Mouse (Mus musculus) intestine, postnatal 0 days (tissue): ENCODE data around the gene Scaf8. TPM values are rescaled to one million over a fixed set of nuclear protein-coding genes. Genes with fewer than 3 reads are reported as not detected.
A peak's percentile ranks its signal among the peaks of the same experiment; 100 is the strongest.

ENCODE experiments used
- ATAC-seq: fragments of 200-750 bp; cut with Nextera tagmentation; 2 replicates; pipeline ENCODE4 v1.8.0; 2017; ENCODE audit warnings: mild to moderate bottlenecking, moderate TSS enrichment, moderate library complexity
- H3K27ac ChIP-seq: fragments of 300-500 bp; sonication (generic); 2 replicates; pipeline ENCODE4 v1.5.1; 2014; ENCODE audit warnings: mild to moderate bottlenecking, low read depth, low read length, moderate library complexity
- H3K27me3 ChIP-seq: fragments of 300-500 bp; sonication (generic); replicated peaks from 2 replicates; pipeline ENCODE4 v1.6.1; 2014; ENCODE audit warnings: low read length, mixed read lengths; ENCODE audit not compliant: control insufficient read depth, insufficient read depth
- H3K36me3 ChIP-seq: fragments of 300-500 bp; sonication (generic); 2 replicates; pipeline ENCODE4 v1.6.1; 2014; ENCODE audit warnings: mild to moderate bottlenecking, moderate library complexity; ENCODE audit not compliant: control insufficient read depth, insufficient read depth
- H3K4me1 ChIP-seq: fragments of 300-500 bp; sonication (generic); replicated peaks from 2 replicates; pipeline ENCODE4 v1.6.1; 2014; ENCODE audit warnings: antibody characterized with exemption, low read length, mixed read lengths; ENCODE audit not compliant: control insufficient read depth, insufficient read depth
- H3K4me2 ChIP-seq: fragments of 300-500 bp; sonication (generic); replicated peaks from 2 replicates; pipeline ENCODE4 v1.6.1; 2014; ENCODE audit warnings: low read depth, mild to moderate bottlenecking, moderate library complexity
- H3K4me3 ChIP-seq: fragments of 300-500 bp; sonication (generic); 2 replicates; pipeline ENCODE4 v1.5.1; 2014; ENCODE audit warnings: low read depth, low read length
- H3K9ac ChIP-seq: fragments of 300-500 bp; sonication (generic); 2 replicates; pipeline ENCODE4 v1.6.1; 2014; ENCODE audit warnings: mild to moderate bottlenecking, low read depth, low read length
- H3K9me3 ChIP-seq: fragments of 300-500 bp; sonication (generic); 2 replicates; pipeline ENCODE4 v1.6.1; 2016; ENCODE audit warnings: mixed run types; ENCODE audit not compliant: control insufficient read depth
- CTCF ChIP-seq: sonication (generic); IDR thresholded peaks from 2 replicates; pipeline ENCODE4 v1.5.1; 2016; ENCODE audit warnings: low read depth, mild to moderate bottlenecking, control low read depth, antibody characterized with exemption, moderate library complexity
- WGBS: fragments of 180-500 bp; shearing (Covaris S2); extraction: QIAGEN DNeasy Blood & Tissue Kit; methylation state at CpG from one replicate; pipeline ENCODE4 v1.1.7; 2014; 5-methylcytosine and 5-hydroxymethylcytosine counted together
- polyA plus RNA-seq: library from polyadenylated mRNA; unstranded; fragments of >200 nt; fragmentation: Nextera tagmentation; extraction: Ambion mirVana; gene quantifications from 2 replicates; pipeline ENCODE4 v1.2.1, GENCODE M21; 2015

The Scaf8 gene
- polyA plus RNA-seq, 1 experiment from 2014 or later: 8.3 TPM

GRCm38 (mm10) chr17:3212886-3213285 is 98.1 kb downstream of the Scaf8 start:
- H3K9ac ChIP-seq: no peak overlapping the region
- ATAC-seq: no peak
- no peak for TF ChIP-seq CTCF
- no peak overlapping the region for H3K4me2 ChIP-seq
- WGBS: 94% methylated on average over 10 of the region's 10 CpGs
- H3K27me3 ChIP-seq: no peaks in the 10 kb centered on the region
- no peak overlapping the region for H3K27ac ChIP-seq
- H3K36me3 ChIP-seq: peaks cover 40% of the 10 kb centered on the region
- no peak overlapping the region for H3K4me3 ChIP-seq
- H3K9me3 ChIP-seq: no peaks in the 10 kb centered on the region
- H3K4me1 ChIP-seq: no peaks in the 10 kb centered on the region

- Histone ChIP-seq H3K36me3 (peaks cover 36% of the 10 kb centered on the region), H3K4me1 (no peaks in the 10 kb centered on the region), H3K4me2 (no peak overlapping the region), H3K27me3 (no peaks in the 10 kb centered on the region), H3K4me3 (no peak overlapping the region), H3K27ac (no peak overlapping the region; the same call in 1 of the 2 replicates), H3K9me3 (no peaks in the 10 kb centered on the region), H3K9ac (no peak overlapping the region)
- 88% methylated on average over 2 of the region's 2 CpGs for WGBS
- no peak for TF ChIP-seq CTCF
- no peak for ATAC-seq
Observed at GRCm38 (mm10) chr17:3214852-3215251, 100.1 kb downstream of the Scaf8 start.

GRCm38 (mm10) chr17:3217023-3217422 is 102.3 kb downstream of the Scaf8 start:
- TF ChIP-seq CTCF: no peak
- Histone ChIP-seq H3K9me3 (no peaks in the 10 kb centered on the region), H3K4me1 (no peaks in the 10 kb centered on the region)

GRCm38 (mm10) chr17:3218364-3218763 is 103.6 kb downstream of the Scaf8 start:
- Histone ChIP-seq H3K27ac (no peak overlapping the region), H3K36me3 (peaks cover 25% of the 10 kb centered on the region), H3K4me3 (no peak overlapping the region), H3K9ac (no peak overlapping the region), H3K4me2 (no peak overlapping the region), H3K9me3 (no peaks in the 10 kb centered on the region), H3K27me3 (no peaks in the 10 kb centered on the region), H3K4me1 (no peaks in the 10 kb centered on the region)
- TF ChIP-seq CTCF: no peak
- ATAC-seq: peak; percentile 67
- WGBS: 61% methylated on average over 7 of the region's 7 CpGs

More at GRCm38 (mm10) chr17:3217023-3217422, 102.3 kb downstream of the Scaf8 start:
- H3K27me3 ChIP-seq: no peaks in the 10 kb centered on the region
- no peak overlapping the region for H3K9ac ChIP-seq
- no peak overlapping the region for H3K4me2 ChIP-seq
- ATAC-seq: no peak
- no peak overlapping the region for H3K4me3 ChIP-seq
- 90% methylated on average over 5 of the region's 5 CpGs for WGBS
- peaks cover 33% of the 10 kb centered on the region for H3K36me3 ChIP-seq
- no peak overlapping the region for H3K27ac ChIP-seq

GRCm38 (mm10) chr17:3218916-3219315 is 104.1 kb downstream of the Scaf8 start:
- no peaks in the 10 kb centered on the region for H3K4me1 ChIP-seq
- H3K36me3 ChIP-seq: peaks cover 25% of the 10 kb centered on the region
- no peak for TF ChIP-seq CTCF
- no peaks in the 10 kb centered on the region for H3K27me3 ChIP-seq
- H3K4me3 ChIP-seq: no peak overlapping the region
- no peaks in the 10 kb centered on the region for H3K9me3 ChIP-seq
- no peak overlapping the region for H3K9ac ChIP-seq
- H3K4me2 ChIP-seq: no peak overlapping the region
- no peak overlapping the region for H3K27ac ChIP-seq
- 0 out of 2 replicates have a peak, but pooled peaks have one; percentile 47 for ATAC-seq
- 59% methylated on average over 5 of the region's 5 CpGs for WGBS

GRCm38 (mm10) chr17:3220201-3220600 is 105.4 kb downstream of the Scaf8 start:
- Histone ChIP-seq H3K9ac (no peak overlapping the region), H3K27me3 (no peaks in the 10 kb centered on the region), H3K4me3 (no peak overlapping the region), H3K9me3 (no peaks in the 10 kb centered on the region), H3K27ac (no peak overlapping the region), H3K36me3 (peaks cover 15% of the 10 kb centered on the region), H3K4me2 (no peak overlapping the region), H3K4me1 (no peaks in the 10 kb centered on the region)
- no peak for TF ChIP-seq CTCF
- whole genome bisulfite sequencing: 71% methylated on average over 11 of the region's 11 CpGs
- ATAC-seq: no peak

GRCm38 (mm10) chr17:3223071-3223470 is 108.3 kb downstream of the Scaf8 start:
- no peak for TF ChIP-seq CTCF
- no peak overlapping the region for H3K4me2 ChIP-seq
- H3K9ac ChIP-seq: no peak overlapping the region
- H3K36me3 ChIP-seq: no peaks in the 10 kb centered on the region
- H3K27me3 ChIP-seq: no peaks in the 10 kb centered on the region
- H3K27ac ChIP-seq: no peak overlapping the region
- no peak overlapping the region for H3K4me3 ChIP-seq
- ATAC-seq: no peak
- WGBS: 58% methylated on average over 2 of the region's 2 CpGs
- H3K4me1 ChIP-seq: no peaks in the 10 kb centered on the region
- H3K9me3 ChIP-seq: no peaks in the 10 kb centered on the region
